Mouse (Mus musculus) ES-E14 (cell line): ENCODE data around the gene Tbr1. TPM values are rescaled to one million over a fixed set of nuclear protein-coding genes. Genes with fewer than 3 reads are reported as not detected.

ENCODE experiments used
- DNase-seq: peaks from one replicate; pipeline ENCODE4 v3.0.0-alpha.2; 2013; ENCODE audit warnings: low read depth, low spot score
- H3K27ac ChIP-seq: 2 replicates; pipeline ENCODE4 v1.5.1; 2012; ENCODE audit warnings: low read depth, mild to moderate bottlenecking, low read length, moderate library complexity, mixed read lengths; ENCODE audit not compliant: poor library complexity, insufficient read depth, severe bottlenecking
- H3K36me3 ChIP-seq: 2 replicates; pipeline ENCODE4 v1.6.1; 2012; ENCODE audit warnings: mild to moderate bottlenecking, low read length, moderate library complexity, mixed read lengths; ENCODE audit not compliant: control insufficient read depth, poor library complexity, insufficient read depth, severe bottlenecking
- H3K4me1 ChIP-seq, 2 experiments: fragments of 150-350 bp in 1 of 2; sonication (generic) in 1 of 2; 2 replicates each; pipeline ENCODE4 v1.6.1; 2012; ENCODE audit warnings: low read length in 2 of 2, mild to moderate bottlenecking in 1 of 2, mixed read lengths in 1 of 2; ENCODE audit not compliant: control insufficient read depth in 2 of 2, insufficient read depth in 2 of 2, poor library complexity in 1 of 2
- H3K4me3 ChIP-seq, 2 experiments: fragments of 150-350 bp in 1 of 2; sonication (generic) in 1 of 2; 2 replicates each; pipeline ENCODE4 v1.5.1; 2012; ENCODE audit warnings: low read length in 2 of 2, low read depth in 1 of 2, mild to moderate bottlenecking in 1 of 2, mixed read lengths in 1 of 2; ENCODE audit not compliant: insufficient read depth in 1 of 2, poor library complexity in 1 of 2, severe bottlenecking in 1 of 2
- H3K9ac ChIP-seq: 2 replicates; pipeline ENCODE4 v1.6.1; 2012; ENCODE audit warnings: low read depth, mild to moderate bottlenecking, low read length, mixed read lengths; ENCODE audit not compliant: poor library complexity, insufficient read depth, severe bottlenecking
- H3K9me3 ChIP-seq: fragments of 150-350 bp; sonication (generic); 2 replicates; pipeline ENCODE4 v1.6.1; 2012; ENCODE audit warnings: low read depth, mild to moderate bottlenecking, low read length; ENCODE audit not compliant: control insufficient read depth, insufficient read depth
- CHD2 ChIP-seq: IDR thresholded peaks from 2 replicates; pipeline ENCODE4 v1.6.1; 2014; ENCODE audit warnings: mild to moderate bottlenecking, low read depth, low read length, inconsistent platforms
- HCFC1 ChIP-seq: IDR thresholded peaks from 2 replicates; pipeline ENCODE4 v1.6.1; 2012; ENCODE audit warnings: low read length, inconsistent platforms, borderline replicate concordance; ENCODE audit not compliant: insufficient read depth
- MAFK ChIP-seq: IDR thresholded peaks from 2 replicates; pipeline ENCODE4 v1.6.1; 2014; ENCODE audit warnings: mild to moderate bottlenecking, low read depth, low read length, inconsistent platforms; ENCODE audit not compliant: insufficient read depth
- ZC3H11A ChIP-seq: IDR thresholded peaks from 2 replicates; pipeline ENCODE4 v1.6.1; 2012; ENCODE audit warnings: low read depth, mild to moderate bottlenecking, inconsistent platforms, low read length, borderline replicate concordance
- ZNF384 ChIP-seq: IDR thresholded peaks from 2 replicates; pipeline ENCODE4 v1.6.1; 2012; ENCODE audit warnings: low read depth, low read length, inconsistent platforms
- in situ Hi-C, 2 experiments: fragments of 600-800 bp; cut with MboI; formaldehyde crosslinking; loops; one replicate each; pipeline ENCODE4 v1.15.1; 2025; ENCODE audit warnings: low sequenced_read_pairs in 2 of 2, inconsistent platforms in 1 of 2; ENCODE audit not compliant: unreplicated experiment in 2 of 2
- total RNA-seq: library from RNA; depleted of rRNA; stranded (reverse); fragments of 300-350 nt; gene quantifications from 2 replicates; pipeline ENCODE4 v1.2.3, GENCODE M21; 2012

Tbr1 gene
- total RNA-seq, 1 experiment: 0.80 TPM

GRCm38 (mm10) chr2:61813521-61813920 lies 10.8 kb downstream of the Tbr1 start:
- no peak overlapping the region for H3K4me3 ChIP-seq

GRCm38 (mm10) chr2:61814548-61815473 lies 12.1 kb downstream of the Tbr1 start:
- no peaks in the 10 kb centered on the region for H3K4me1 ChIP-seq
- in situ Hi-C loops: no loop called here
- TF ChIP-seq ZNF384: 0 out of 2 replicates have a peak, but pooled peaks have one; percentile 24
- TF ChIP-seq MAFK: no peak
- no peak for DNase-seq
- no peak overlapping the region for H3K27ac ChIP-seq
- no peaks in the 10 kb centered on the region for H3K36me3 ChIP-seq
- no peaks in the 10 kb centered on the region for H3K9me3 ChIP-seq
- no peak overlapping the region for H3K9ac ChIP-seq
- H3K4me3 ChIP-seq: peak overlapping the region; percentile 9 to 28; a peak in 2 of 4 replicates

More at GRCm38 (mm10) chr2:61813521-61813920, 10.8 kb downstream of the Tbr1 start:
- no peak for DNase-seq
- Histone ChIP-seq H3K27ac (no peak overlapping the region), H3K4me1 (no peaks in the 10 kb centered on the region), H3K9me3 (no peaks in the 10 kb centered on the region), H3K9ac (no peak overlapping the region), H3K36me3 (no peaks in the 10 kb centered on the region)
- TF ChIP-seq HCFC1 (no peak), ZNF384 (no peak), MAFK (no peak), ZC3H11A (no peak), CHD2 (no peak)
- in situ Hi-C loops: no loop called here

GRCm38 (mm10) chr2:61815583-61816313 lies 13.0 kb downstream of the Tbr1 start:
- H3K27ac ChIP-seq: no peak overlapping the region
- no peak overlapping the region; the same call in 1 of the 2 replicates for H3K9ac ChIP-seq
- H3K36me3 ChIP-seq: no peaks in the 10 kb centered on the region
- H3K9me3 ChIP-seq: no peaks in the 10 kb centered on the region
- H3K4me3 ChIP-seq: peak overlapping the region; percentile 11 to 21; a peak in 2 of 4 replicates
- no peaks in the 10 kb centered on the region for H3K4me1 ChIP-seq
- in situ Hi-C loops: no loop called here
- no peak for DNase-seq
- TF ChIP-seq MAFK: no peak
- TF ChIP-seq ZC3H11A: no peak
- no peak for TF ChIP-seq ZNF384
- TF ChIP-seq HCFC1: no peak
- TF ChIP-seq CHD2: no peak

GRCm38 (mm10) chr2:61818197-61818596 lies 15.5 kb downstream of the Tbr1 start:
- Histone ChIP-seq H3K36me3 (no peaks in the 10 kb centered on the region), H3K9ac (no peak overlapping the region), H3K4me1 (no peaks in the 10 kb centered on the region), H3K9me3 (no peaks in the 10 kb centered on the region), H3K4me3 (no peak overlapping the region), H3K27ac (no peak overlapping the region)
- TF ChIP-seq CHD2 (no peak), ZNF384 (no peak), HCFC1 (no peak)
- in situ Hi-C loops: no loop called here
- DNase-seq: no peak
